Mouse (Mus musculus) heart, embryonic 16.5 days (tissue): ENCODE measurements around the gene Ism1. TPM values are rescaled to one million over a fixed set of nuclear protein-coding genes. Genes with fewer than 3 reads are reported as not detected.

ENCODE experiments used
- ATAC-seq: fragments of 200-750 bp; cut with Nextera tagmentation; replicated peaks from 2 replicates; pipeline ENCODE4 v1.8.0; 2017; ENCODE audit warnings: moderate number of reproducible peaks; ENCODE audit not compliant: insufficient read depth, low FRiP score; ENCODE audit errors: extremely low read depth
- H3K27ac ChIP-seq: fragments of 300-500 bp; sonication (generic); 2 replicates; pipeline ENCODE4 v1.5.1; 2014; ENCODE audit warnings: mild to moderate bottlenecking, low read length, control low read depth, moderate library complexity
- H3K27me3 ChIP-seq: fragments of 300-500 bp; sonication (generic); 2 replicates; pipeline ENCODE4 v1.6.1; 2014; ENCODE audit warnings: low read length, mixed read lengths; ENCODE audit not compliant: control insufficient read depth, insufficient read depth
- H3K36me3 ChIP-seq: fragments of 300-500 bp; sonication (generic); 2 replicates; pipeline ENCODE4 v1.6.1; 2014; ENCODE audit not compliant: control insufficient read depth, insufficient read depth
- H3K4me1 ChIP-seq: fragments of 300-500 bp; sonication (generic); 2 replicates; pipeline ENCODE4 v1.6.1; 2014; ENCODE audit warnings: low read length, mixed read lengths; ENCODE audit not compliant: control insufficient read depth, insufficient read depth
- H3K4me2 ChIP-seq: fragments of 300-500 bp; sonication (generic); 2 replicates; pipeline ENCODE4 v1.6.1; 2014; ENCODE audit warnings: low read depth, mild to moderate bottlenecking, control low read depth, low read length
- H3K4me3 ChIP-seq: fragments of 300-500 bp; sonication (generic); 2 replicates; pipeline ENCODE4 v1.5.1; 2014; ENCODE audit warnings: mild to moderate bottlenecking, control low read depth, low read length
- H3K9ac ChIP-seq: fragments of 300-500 bp; sonication (generic); 2 replicates; pipeline ENCODE4 v1.6.1; 2014; ENCODE audit warnings: low read length, control low read depth
- H3K9me3 ChIP-seq: fragments of 300-500 bp; sonication (generic); replicated peaks from 2 replicates; pipeline ENCODE4 v1.6.1; 2016; ENCODE audit warnings: low read length; ENCODE audit not compliant: control insufficient read depth
- WGBS: fragments of 180-500 bp; shearing (Covaris S2); extraction: QIAGEN DNeasy Blood & Tissue Kit; methylation state at CpG from one replicate; pipeline ENCODE4 v1.1.7; 2014; 5-methylcytosine and 5-hydroxymethylcytosine counted together
- polyA plus RNA-seq: library from polyadenylated mRNA; unstranded; fragments of >200 nt; fragmentation: Nextera tagmentation; extraction: Ambion mirVana; gene quantifications from 2 replicates; pipeline ENCODE4 v1.2.1, GENCODE M21; 2015

The Ism1 gene
- 0.62 and 0.89 TPM in 2 replicates for polyA plus RNA-seq

DNA sequence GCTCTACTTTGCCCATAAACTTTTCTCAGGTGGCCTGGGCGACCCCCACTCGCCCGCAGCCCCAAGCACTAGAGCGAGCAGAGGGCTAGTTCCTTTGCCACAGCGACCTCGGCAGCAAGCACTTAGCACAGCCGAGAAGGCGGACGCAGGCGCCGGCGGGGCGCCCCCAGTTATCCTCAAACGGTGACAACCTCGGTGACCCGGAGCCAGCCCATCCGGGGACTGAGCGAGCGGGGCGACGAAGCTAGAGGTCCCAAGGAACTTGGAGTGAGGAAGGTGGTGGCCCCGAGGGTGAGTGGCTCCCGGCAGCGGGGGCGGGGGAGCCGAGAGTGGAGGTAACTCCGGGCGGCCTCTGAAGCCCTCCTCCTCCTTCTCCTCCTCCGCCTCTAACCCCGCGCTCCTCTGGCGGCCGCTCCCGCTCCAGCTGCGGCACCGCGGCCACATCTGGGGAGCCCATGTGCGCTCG, at the start of gene Ism1:
TSS of gene Ism1 (plus strand) at position 370 of the 466 bp plus-strand sequence.
- peak within 1 kb of the TSS; percentile 35; the same call in 1 of the 2 replicates for H3K27ac ChIP-seq
- peaks cover 16% of the 10 kb centered on the region for H3K27me3 ChIP-seq
- H3K9me3 ChIP-seq: no peaks in the 10 kb centered on the region
- 0% methylated on average over 38 of the region's 39 CpGs for WGBS
- H3K4me2 ChIP-seq: peak within 1 kb of the TSS; percentile 89
- peak; percentile 60 for ATAC-seq
- H3K4me1 ChIP-seq: peaks cover 6% of the 10 kb centered on the region
- peak within 1 kb of the TSS; percentile 91 for H3K4me3 ChIP-seq
- peak within 1 kb of the TSS; percentile 82 for H3K9ac ChIP-seq
- H3K36me3 ChIP-seq: no peaks in the 10 kb centered on the region

- H3K4me2 ChIP-seq: no peak overlapping the region
- no peak overlapping the region for H3K4me3 ChIP-seq
- no peak overlapping the region for H3K9ac ChIP-seq
- no peak for ATAC-seq
- no peaks in the 10 kb centered on the region for H3K9me3 ChIP-seq
- no peaks in the 10 kb centered on the region for H3K36me3 ChIP-seq
- H3K4me1 ChIP-seq: no peaks in the 10 kb centered on the region
- no peaks in the 10 kb centered on the region for H3K27me3 ChIP-seq
- no peak overlapping the region for H3K27ac ChIP-seq
- WGBS: 66% methylated on average over 4 of the region's 4 CpGs
These were observed 49.2 kb upstream of the Ism1 start for GRCm38 (mm10) chr2:139628731-139629130.

DNA sequence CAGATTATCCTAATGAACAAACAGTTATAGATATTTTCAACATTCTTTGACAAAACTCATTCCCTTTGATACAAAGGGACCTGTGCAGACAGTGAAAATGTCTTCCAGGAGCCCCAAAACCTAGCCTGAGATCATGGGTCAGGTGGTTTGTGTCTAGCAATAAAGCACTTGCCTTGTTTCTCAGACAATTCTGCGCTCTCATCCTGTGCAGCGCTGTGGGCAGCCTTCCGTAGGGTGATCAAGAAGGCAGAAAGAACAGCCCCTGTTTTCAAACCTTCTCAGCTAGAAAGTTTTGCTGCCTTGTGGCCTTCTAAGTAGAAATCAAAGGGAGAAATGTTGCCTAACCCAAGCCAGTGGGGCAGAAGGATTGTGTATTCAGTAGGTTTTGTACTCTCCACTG, 48.3 kb upstream of the Ism1 start:
- H3K9ac ChIP-seq: no peak overlapping the region
- no peak overlapping the region for H3K4me2 ChIP-seq
- no peaks in the 10 kb centered on the region for H3K36me3 ChIP-seq
- H3K27me3 ChIP-seq: no peaks in the 10 kb centered on the region
- H3K9me3 ChIP-seq: no peaks in the 10 kb centered on the region
- no peak for ATAC-seq
- 95% methylated on average over 3 of the region's 3 CpGs for WGBS
- no peak overlapping the region for H3K4me3 ChIP-seq
- no peaks in the 10 kb centered on the region for H3K4me1 ChIP-seq
- H3K27ac ChIP-seq: no peak overlapping the region

GRCm38 (mm10) chr2:139634506-139634905, 43.5 kb upstream of the Ism1 start:
- Histone ChIP-seq H3K9me3 (no peaks in the 10 kb centered on the region), H3K27ac (no peak overlapping the region), H3K9ac (no peak overlapping the region), H3K4me2 (no peak overlapping the region), H3K4me3 (no peak overlapping the region), H3K4me1 (no peaks in the 10 kb centered on the region), H3K27me3 (no peaks in the 10 kb centered on the region), H3K36me3 (no peaks in the 10 kb centered on the region)
- no peak for ATAC-seq
- 57% methylated on average over 4 of the region's 4 CpGs for WGBS

DNA sequence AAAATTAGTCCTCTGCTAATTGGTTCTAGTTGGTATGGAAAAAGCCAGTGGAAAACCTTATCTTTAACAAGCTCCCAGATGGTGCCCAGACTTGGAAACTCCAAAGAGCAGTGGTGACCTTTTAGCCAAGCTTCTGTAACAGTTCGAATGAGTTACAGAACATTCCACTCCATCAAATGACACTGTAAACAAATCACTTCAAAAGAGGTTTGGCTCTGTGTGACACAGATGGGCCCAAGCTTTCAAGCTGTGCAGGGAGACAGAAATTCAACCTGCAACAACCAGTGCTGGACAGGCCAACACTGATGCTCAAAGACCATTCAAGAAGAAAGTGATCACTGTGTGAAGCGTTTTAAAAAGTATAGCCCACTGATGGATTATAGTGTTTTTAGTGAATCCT, 40.1 kb upstream of the Ism1 start:
- no peak overlapping the region for H3K27ac ChIP-seq
- H3K9me3 ChIP-seq: no peaks in the 10 kb centered on the region
- H3K4me1 ChIP-seq: no peaks in the 10 kb centered on the region
- WGBS: 31% methylated on average over 2 of the region's 2 CpGs
- H3K4me3 ChIP-seq: no peak overlapping the region
- no peak for ATAC-seq
- H3K36me3 ChIP-seq: no peaks in the 10 kb centered on the region
- no peak overlapping the region for H3K4me2 ChIP-seq
- H3K9ac ChIP-seq: no peak overlapping the region
- H3K27me3 ChIP-seq: no peaks in the 10 kb centered on the region

DNA sequence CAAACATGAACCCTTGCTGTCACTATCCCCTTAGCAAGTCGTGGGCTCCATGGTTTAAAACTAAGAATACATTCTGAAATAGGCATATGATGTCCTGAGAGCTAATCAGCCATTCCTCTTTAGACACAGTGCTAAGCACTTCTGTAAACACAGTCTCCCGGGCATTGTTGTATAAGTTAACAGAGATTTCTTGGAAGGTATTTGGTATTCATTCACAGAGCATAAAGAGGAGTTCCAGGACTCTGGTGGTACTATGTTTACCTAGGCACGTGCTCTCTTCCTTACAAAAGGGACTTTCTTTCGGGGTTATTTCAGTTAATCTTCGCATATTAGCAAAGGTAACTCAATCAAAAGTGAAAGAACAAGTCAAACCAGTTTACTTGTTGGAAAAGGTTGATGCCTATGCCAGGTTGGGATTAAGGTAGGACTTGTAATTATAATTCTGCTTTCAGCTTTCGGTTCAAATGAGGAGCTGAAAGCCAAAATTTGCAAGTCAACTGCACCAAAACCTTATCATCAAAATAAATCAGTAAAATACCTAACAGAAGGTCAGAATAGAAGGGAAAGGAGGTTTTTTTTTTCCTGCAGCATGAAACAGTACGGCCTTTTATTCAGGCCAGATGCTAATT, 36.1 kb upstream of the Ism1 start:
- Histone ChIP-seq H3K4me3 (no peak overlapping the region), H3K27ac (no peak overlapping the region), H3K36me3 (no peaks in the 10 kb centered on the region), H3K9ac (no peak overlapping the region), H3K27me3 (no peaks in the 10 kb centered on the region), H3K4me1 (no peaks in the 10 kb centered on the region), H3K9me3 (no peaks in the 10 kb centered on the region), H3K4me2 (no peak overlapping the region)
- 60% methylated on average over 7 of the region's 7 CpGs for WGBS
- ATAC-seq: no peak

DNA sequence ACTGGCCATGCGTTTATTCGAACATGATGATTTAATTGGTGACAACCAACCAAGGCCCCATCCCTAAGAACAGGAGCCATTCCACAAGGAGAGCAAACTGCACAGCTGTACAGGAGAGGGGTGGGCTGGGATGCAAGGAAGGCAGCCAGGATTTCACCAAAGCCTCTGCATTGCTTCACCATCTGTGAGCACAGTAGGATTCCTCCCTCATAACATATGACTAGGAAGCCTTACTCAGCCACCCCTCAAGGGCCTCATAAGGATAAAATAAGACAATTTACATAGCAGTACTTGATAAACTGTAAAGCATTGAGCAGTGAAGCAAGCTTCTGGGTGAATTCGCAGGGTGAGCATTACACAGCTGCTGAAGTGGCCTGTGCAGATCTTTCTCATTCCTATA, 28.5 kb upstream of the Ism1 start:
- 78% methylated on average over 3 of the region's 3 CpGs for WGBS
- H3K36me3 ChIP-seq: no peaks in the 10 kb centered on the region
- no peak for ATAC-seq
- H3K9me3 ChIP-seq: no peaks in the 10 kb centered on the region
- no peak overlapping the region for H3K27ac ChIP-seq
- H3K4me2 ChIP-seq: no peak overlapping the region
- no peaks in the 10 kb centered on the region for H3K27me3 ChIP-seq
- H3K4me3 ChIP-seq: no peak overlapping the region
- H3K4me1 ChIP-seq: no peaks in the 10 kb centered on the region
- no peak overlapping the region for H3K9ac ChIP-seq

DNA sequence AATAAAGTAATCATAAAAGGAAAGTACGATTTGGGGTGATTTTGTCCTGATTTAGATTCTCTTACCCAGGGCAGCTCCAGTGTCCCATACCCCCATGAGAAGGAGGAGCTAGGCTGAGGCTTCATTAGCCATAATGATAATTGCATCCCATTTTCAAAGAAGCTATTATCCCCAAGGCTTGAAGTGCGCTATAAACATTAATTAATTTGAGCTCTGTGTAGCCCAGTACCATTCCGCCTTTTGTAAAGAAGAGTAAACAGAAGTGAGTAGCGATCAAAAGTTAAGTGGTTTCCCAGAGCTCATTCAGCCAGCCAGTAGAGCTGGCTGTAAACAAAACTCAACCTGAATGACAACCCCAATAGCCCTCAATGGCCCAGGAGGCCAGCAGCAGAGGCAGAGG, 21.2 kb upstream of the Ism1 start:
- Histone ChIP-seq H3K4me1 (no peaks in the 10 kb centered on the region), H3K36me3 (no peaks in the 10 kb centered on the region), H3K9me3 (no peaks in the 10 kb centered on the region), H3K27me3 (no peaks in the 10 kb centered on the region), H3K27ac (no peak overlapping the region), H3K4me3 (no peak overlapping the region), H3K4me2 (no peak overlapping the region), H3K9ac (no peak overlapping the region)
- no peak for ATAC-seq
- 71% methylated on average over 4 of the region's 4 CpGs for WGBS

DNA sequence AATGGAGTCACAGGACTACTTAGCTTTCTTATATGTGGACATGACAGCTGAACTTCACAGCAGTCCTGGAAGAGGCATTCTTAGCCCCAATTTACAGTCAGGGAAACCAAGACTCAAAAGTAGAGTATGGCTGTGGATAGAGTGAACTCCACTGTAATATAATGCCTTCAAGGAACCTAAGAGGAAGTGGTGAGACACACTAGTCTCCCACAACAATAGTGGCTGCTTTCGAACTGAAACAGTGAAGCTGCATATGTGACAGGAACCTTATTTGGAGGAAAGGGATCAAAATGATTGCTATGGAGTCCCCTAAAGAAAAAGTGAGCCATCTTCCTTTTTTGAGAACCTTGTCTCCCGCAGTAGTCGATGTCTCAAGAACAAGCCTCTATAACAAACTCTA, 6.1 kb upstream of the Ism1 start:
- Histone ChIP-seq H3K27ac (no peak overlapping the region), H3K4me1 (peaks cover 5% of the 10 kb centered on the region), H3K9me3 (no peaks in the 10 kb centered on the region), H3K4me2 (no peak overlapping the region), H3K4me3 (no peak overlapping the region), H3K27me3 (peaks cover 8% of the 10 kb centered on the region), H3K36me3 (no peaks in the 10 kb centered on the region), H3K9ac (no peak overlapping the region)
- WGBS: 74% methylated on average over 3 of the region's 3 CpGs
- ATAC-seq: no peak
